Comparison of ENCODE assay signal across 8 mouse cellular contexts in the genomic region with DNA sequence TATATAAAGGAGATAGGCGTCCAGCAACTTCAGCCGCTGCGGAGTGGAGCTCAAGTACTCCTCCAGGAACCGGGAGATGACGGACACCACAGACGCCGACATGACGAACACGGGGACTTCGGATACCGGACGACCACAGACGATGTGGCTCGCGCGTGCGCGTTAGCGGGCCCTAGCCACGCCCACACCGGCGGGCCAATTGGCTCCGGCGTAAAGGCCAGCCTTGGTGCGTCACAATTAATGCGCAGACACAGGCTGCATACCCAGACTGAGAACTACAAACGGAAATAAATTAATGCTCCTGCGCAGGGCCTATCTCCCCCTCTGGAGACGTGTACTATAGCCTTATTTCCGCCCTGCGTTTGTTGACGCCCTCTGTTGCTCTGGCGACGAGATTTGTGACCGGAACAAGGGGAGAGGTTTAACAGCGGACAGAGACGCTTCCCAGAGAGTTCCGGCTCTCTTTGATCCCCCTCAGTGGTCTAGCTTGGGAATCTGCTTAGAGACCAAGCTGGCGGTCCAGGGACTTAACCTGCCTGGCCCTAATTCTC. TPM values are rescaled to one million over a fixed set of nuclear protein-coding genes. Genes with fewer than 3 reads are reported as not detected.
DNase-seq lines count a peak whose midpoint lies in the region; ATAC-seq lines count a peak whose summit lies in the region.

Gene Dad1 (minus strand): TSS at position 364 of the 551 bp plus-strand sequence.
Gene Abhd4 (plus strand): TSS at position 448 of the 551 bp plus-strand sequence.

- no peaks in the 10 kb centered on the region for H3K27me3 ChIP-seq in hindbrain, embryonic 16.5 days (replicated peaks; ENCODE audit: control insufficient read depth, insufficient read depth, low read length)

- peak; percentile 100 for ATAC-seq in hindbrain, embryonic 16.5 days

- peaks cover 48% of the 10 kb centered on the region for H3K79me2 ChIP-seq in macrophage (ENCODE audit: inconsistent target)

- under 1% methylated on average over 39 of the region's 39 CpGs for WGBS in hindbrain, embryonic 16.5 days
- 0% methylated on average over 39 of the region's 39 CpGs for WGBS in macrophage (ENCODE audit: missing documents)

- H3K27ac ChIP-seq in hindbrain, embryonic 16.5 days (ENCODE audit: low read depth, low read length): peak within 1 kb of the TSS; percentile 85
- peak within 1 kb of the TSS; percentile 59 for H3K27ac ChIP-seq in macrophage

- H3K36me3 ChIP-seq in hindbrain, embryonic 16.5 days (ENCODE audit: control insufficient read depth, insufficient read depth, low read length): no peaks in the 10 kb centered on the region
- H3K36me3 ChIP-seq in macrophage (ENCODE audit: inconsistent target): no peaks in the 10 kb centered on the region; the same call in 1 of the 2 replicates

- peak within 1 kb of the TSS; percentile 77 for H3K9ac ChIP-seq in hindbrain, embryonic 16.5 days (ENCODE audit: low read depth, low read length)

- peak within 1 kb of the TSS; percentile 82 for H3K4me3 ChIP-seq in hindbrain, embryonic 16.5 days (ENCODE audit: low read length)
- H3K4me3 ChIP-seq in macrophage (ENCODE audit: inconsistent target): peak within 1 kb of the TSS; percentile 93

- DNase-seq in WW6 (ENCODE audit: low read depth, low spot score): peak; percentile 90
- DNase-seq in cerebellum, postnatal 4 days (ENCODE audit: low spot score in 2 of 2): peak; percentile 92 to 98
- DNase-seq in gastrocnemius, adult 18-20 months (ENCODE audit: low spot score): peak; percentile 98
- DNase-seq in left cerebral cortex, adult 18-20 months (ENCODE audit: low spot score in 2 of 2): peak; percentile 97 to 98
- peak; percentile 98 for DNase-seq in right cerebral cortex, adult 18-20 months
- peak; percentile 91 for DNase-seq in urinary bladder, postnatal 10 days (ENCODE audit: low spot score)

- no peaks in the 10 kb centered on the region for H3K9me3 ChIP-seq in hindbrain, embryonic 16.5 days (ENCODE audit: control insufficient read depth, low read length)

- peak within 1 kb of the TSS; percentile 76 for H3K4me2 ChIP-seq in hindbrain, embryonic 16.5 days (ENCODE audit: low read length)

- H3K4me1 ChIP-seq in hindbrain, embryonic 16.5 days (ENCODE audit: control insufficient read depth, insufficient read depth, low read depth, low read length): peaks cover 36% of the 10 kb centered on the region

RNA-seq across cellular contexts. Expression of gene Dad1, which starts in this region (rescaled TPM):
- 10 to 100 TPM; 66.6 to 77.4 TPM for total RNA-seq in gastrocnemius, adult 18-20 months (2021)
- 391 and 409 TPM in 2 replicates for polyA plus RNA-seq in hindbrain, embryonic 16.5 days (2015; fragmentation: Nextera tagmentation; extraction: Ambion mirVana)
- total RNA-seq in left cerebral cortex, adult 18-20 months (2021): 100 to 1,000 TPM; 115 to 120 TPM
- 10 to 100 TPM in 14 of 26 experiments, 1 to 10 TPM in 12; 5.0 to 28.0 (median 10.8) TPM for total RNA-seq in macrophage (2018; cell fraction: chromatin; rRNA removed)
- total RNA-seq in macrophage (2018; cell fraction: cytosol; rRNA removed): 100 to 1,000 TPM in 10 of 26 experiments, 10 to 100 TPM in 16; 72.6 to 131 (median 93.0) TPM
- 10 to 100 TPM; 20.3 to 63.6 (median 41.0) TPM for total RNA-seq in macrophage (2018; cell fraction: nucleus; rRNA removed)
- polyA plus RNA-seq in macrophage (2018): 65.9 to 151 TPM (median 121 TPM) in 3 replicates

RNA-seq across cellular contexts. Expression of gene Abhd4, which starts in this region (rescaled TPM):
- total RNA-seq in gastrocnemius, adult 18-20 months (2021): 10 to 100 TPM; 19.4 to 19.5 TPM
- polyA plus RNA-seq in hindbrain, embryonic 16.5 days (2015; fragmentation: Nextera tagmentation; extraction: Ambion mirVana): 70.3 and 75.2 TPM in 2 replicates
- 10 to 100 TPM; 42.8 to 46.2 TPM for total RNA-seq in left cerebral cortex, adult 18-20 months (2021)
- 10 to 100 TPM in 19 of 26 experiments, 1 to 10 TPM in 7; 4.3 to 54.7 (median 14.8) TPM for total RNA-seq in macrophage (2018; cell fraction: chromatin; rRNA removed)
- 100 to 1,000 TPM in 1 of 26 experiments, 10 to 100 TPM in 25; 37.7 to 103 (median 58.7) TPM for total RNA-seq in macrophage (2018; cell fraction: cytosol; rRNA removed)
- 10 to 100 TPM; 11.8 to 65.0 (median 19.5) TPM for total RNA-seq in macrophage (2018; cell fraction: nucleus; rRNA removed)
- 52.1 to 98.9 TPM (median 69.8 TPM) in 3 replicates for polyA plus RNA-seq in macrophage (2018)

Comparison
In these comparisons a context has a peak if more than half of its experiments do, and no peak if none do; other contexts are left out.
1. Peak in every context shown above with its lines: DNase-seq, ATAC-seq, H3K4me3 ChIP-seq and H3K27ac ChIP-seq.